Mouse (Mus musculus): ENCODE data around the gene Tubgcp6. TPM values are rescaled to one million over a fixed set of nuclear protein-coding genes. Genes with fewer than 3 reads are reported as not detected.

Tubgcp6 gene
- polyA plus RNA-seq, 1 experiment from 2014 or later, result 10.7 TPM

DNA sequence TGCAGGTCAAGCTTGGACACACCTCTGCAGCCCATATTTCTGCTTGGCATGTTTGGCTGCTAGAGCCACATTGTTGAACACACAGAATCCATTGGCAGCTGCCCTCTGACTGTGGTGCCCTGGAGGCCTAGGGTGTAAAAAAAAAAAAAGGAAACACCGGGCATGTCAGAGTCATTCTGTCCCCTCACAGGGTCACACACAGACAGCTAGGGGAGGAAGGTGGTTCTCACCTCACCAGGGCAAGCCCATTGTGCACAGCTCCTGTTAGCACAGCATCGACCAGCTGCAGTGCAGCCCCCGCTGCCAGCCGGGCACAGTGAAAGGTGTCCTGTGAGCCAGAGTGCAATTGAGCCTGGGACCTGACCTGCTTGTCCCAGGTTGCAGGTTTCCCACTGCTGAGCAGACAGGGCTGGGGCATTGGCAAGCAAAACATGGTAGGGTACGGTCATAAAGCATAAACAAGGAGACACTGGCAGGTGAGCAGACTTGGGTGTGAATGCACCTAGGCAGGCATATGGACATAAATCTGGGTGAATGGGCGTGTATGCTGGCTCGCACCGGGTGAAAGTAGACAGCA lies 4.5 kb upstream of the Tubgcp6 start:
- Histone ChIP-seq H3K27me3 (replicated peaks) (no peaks in the 10 kb centered on the region), H3K4me1 (peaks cover 25% of the 10 kb centered on the region), H3K9ac (peak overlapping the region; percentile 85), H3K4me3 (peak overlapping the region; percentile 78), H3K9me3 (no peaks in the 10 kb centered on the region), H3K27ac (replicated peaks) (no peak overlapping the region), H3K36me3 (peaks cover 29% of the 10 kb centered on the region), H3K4me2 (peak overlapping the region; percentile 92)
- ATAC-seq (ENCODE audit: extremely low read depth, insufficient number of reproducible peaks, low FRiP score, low TSS enrichment), result no peak
- 87% methylated on average over 8 of the region's 8 CpGs for whole genome bisulfite sequencing

GRCm38 (mm10) chr15:89126622-89127021 lies 3.7 kb upstream of the Tubgcp6 start:
- 83% methylated on average over 8 of the region's 8 CpGs for WGBS
- Histone ChIP-seq H3K27ac (replicated peaks) (no peak overlapping the region), H3K27me3 (replicated peaks) (no peaks in the 10 kb centered on the region), H3K4me3 (no peak overlapping the region), H3K9ac (no peak overlapping the region), H3K9me3 (no peaks in the 10 kb centered on the region), H3K4me1 (peaks cover 33% of the 10 kb centered on the region), H3K36me3 (peaks cover 22% of the 10 kb centered on the region), H3K4me2 (no peak overlapping the region)
- ATAC-seq (ENCODE audit: extremely low read depth, insufficient number of reproducible peaks, low FRiP score, low TSS enrichment), result no peak

- Histone ChIP-seq H3K27ac (replicated peaks) (no peak overlapping the region), H3K9ac (no peak overlapping the region), H3K4me2 (no peak overlapping the region), H3K4me1 (peaks cover 46% of the 10 kb centered on the region), H3K36me3 (peaks cover 22% of the 10 kb centered on the region), H3K4me3 (no peak overlapping the region), H3K9me3 (no peaks in the 10 kb centered on the region), H3K27me3 (replicated peaks) (no peaks in the 10 kb centered on the region)
- WGBS, result 88% methylated on average over 9 of the region's 9 CpGs
- no peak for ATAC-seq (ENCODE audit: extremely low read depth, insufficient number of reproducible peaks, low FRiP score, low TSS enrichment)
Observed at GRCm38 (mm10) chr15:89125351-89125750, 2.4 kb upstream of the Tubgcp6 start.

GRCm38 (mm10) chr15:89124312-89124711 lies 1.4 kb upstream of the Tubgcp6 start:
- H3K36me3 ChIP-seq, result peaks cover 29% of the 10 kb centered on the region
- WGBS, result 89% methylated on average over 3 of the region's 3 CpGs
- ATAC-seq (ENCODE audit: extremely low read depth, insufficient number of reproducible peaks, low FRiP score, low TSS enrichment), result no peak
- H3K4me3 ChIP-seq, result no peak overlapping the region
- H3K27me3 ChIP-seq (replicated peaks), result no peaks in the 10 kb centered on the region
- no peaks in the 10 kb centered on the region for H3K9me3 ChIP-seq
- H3K4me2 ChIP-seq, result no peak overlapping the region
- H3K27ac ChIP-seq (replicated peaks), result no peak overlapping the region
- no peak overlapping the region for H3K9ac ChIP-seq
- peaks cover 55% of the 10 kb centered on the region for H3K4me1 ChIP-seq

DNA sequence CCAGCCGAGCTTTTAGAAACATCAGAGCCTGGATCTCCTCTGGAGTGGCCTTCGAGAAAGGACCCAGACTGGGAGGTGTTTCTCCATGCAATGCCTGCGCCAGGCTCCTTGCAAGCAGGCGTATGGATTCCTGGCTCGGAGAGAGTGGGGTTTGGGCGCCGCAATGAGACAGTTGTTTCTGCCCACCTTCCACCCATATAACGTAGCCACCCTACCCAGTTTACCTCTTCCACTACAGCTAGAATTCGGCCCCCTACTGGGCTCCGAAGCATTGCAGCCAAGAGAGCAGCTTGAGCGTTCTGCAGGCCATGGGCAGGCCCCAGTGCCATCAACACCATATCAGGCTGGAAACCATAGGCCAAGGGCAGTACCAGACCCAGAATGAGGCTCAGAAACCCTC lies 683 bp upstream of the Tubgcp6 start:
- peaks cover 36% of the 10 kb centered on the region for H3K36me3 ChIP-seq
- peak overlapping the region; percentile 89 for H3K9ac ChIP-seq
- peak overlapping the region; percentile 71 for H3K27ac ChIP-seq (replicated peaks)
- no peaks in the 10 kb centered on the region for H3K9me3 ChIP-seq
- H3K27me3 ChIP-seq (replicated peaks), result no peaks in the 10 kb centered on the region
- ATAC-seq (ENCODE audit: extremely low read depth, insufficient number of reproducible peaks, low FRiP score, low TSS enrichment), result no peak
- peaks cover 50% of the 10 kb centered on the region for H3K4me1 ChIP-seq
- H3K4me3 ChIP-seq, result peak overlapping the region; percentile 84
- peak overlapping the region; percentile 95 for H3K4me2 ChIP-seq
- WGBS, result 32% methylated on average over 11 of the region's 11 CpGs

- Histone ChIP-seq H3K9me3 (no peaks in the 10 kb centered on the region), H3K36me3 (peaks cover 70% of the 10 kb centered on the region), H3K9ac (no peak overlapping the region), H3K4me3 (no peak overlapping the region), H3K4me1 (peaks cover 30% of the 10 kb centered on the region), H3K27ac (replicated peaks) (no peak overlapping the region), H3K4me2 (no peak overlapping the region), H3K27me3 (replicated peaks) (no peaks in the 10 kb centered on the region)
- no peak for ATAC-seq (ENCODE audit: extremely low read depth, insufficient number of reproducible peaks, low FRiP score, low TSS enrichment)
Observed at GRCm38 (mm10) chr15:89118007-89118406, 4.9 kb downstream of the Tubgcp6 start.

DNA sequence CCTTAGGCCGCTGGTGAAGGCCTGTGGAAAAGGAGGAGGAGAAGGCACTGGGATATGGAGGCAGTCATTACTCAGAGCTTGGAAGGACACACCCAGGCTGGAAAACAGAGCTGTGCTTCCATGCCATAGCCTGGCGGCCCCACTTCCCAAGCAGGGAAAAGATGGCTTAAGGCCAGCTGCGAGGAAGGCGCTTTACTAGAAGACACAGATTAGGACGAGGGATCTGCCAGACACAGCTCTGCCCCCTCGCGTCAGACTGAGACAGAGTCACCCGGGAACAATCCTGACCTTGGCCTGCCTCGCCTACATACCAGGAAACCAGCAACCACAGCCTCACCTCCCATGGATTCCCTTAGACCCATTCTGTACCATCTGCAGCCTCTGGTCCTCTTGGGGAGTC lies 12.8 kb downstream of the Tubgcp6 start:
- Histone ChIP-seq H3K36me3 (peaks cover 95% of the 10 kb centered on the region), H3K27ac (replicated peaks) (no peak overlapping the region), H3K4me1 (no peaks in the 10 kb centered on the region), H3K9ac (no peak overlapping the region), H3K27me3 (replicated peaks) (no peaks in the 10 kb centered on the region), H3K4me2 (no peak overlapping the region), H3K4me3 (no peak overlapping the region), H3K9me3 (no peaks in the 10 kb centered on the region)
- ATAC-seq (ENCODE audit: extremely low read depth, insufficient number of reproducible peaks, low FRiP score, low TSS enrichment), result no peak
- WGBS, result 63% methylated on average over 9 of the region's 9 CpGs

- Histone ChIP-seq H3K9ac (no peak overlapping the region), H3K9me3 (no peaks in the 10 kb centered on the region), H3K36me3 (peaks cover 100% of the 10 kb centered on the region), H3K4me2 (no peak overlapping the region), H3K4me1 (no peaks in the 10 kb centered on the region), H3K4me3 (no peak overlapping the region), H3K27ac (replicated peaks) (no peak overlapping the region), H3K27me3 (replicated peaks) (no peaks in the 10 kb centered on the region)
- no peak for ATAC-seq (ENCODE audit: extremely low read depth, insufficient number of reproducible peaks, low FRiP score, low TSS enrichment)
- WGBS, result 91% methylated on average over 1 of the region's 1 CpGs
Observed at GRCm38 (mm10) chr15:89106976-89107375, 15.9 kb downstream of the Tubgcp6 start.

DNA sequence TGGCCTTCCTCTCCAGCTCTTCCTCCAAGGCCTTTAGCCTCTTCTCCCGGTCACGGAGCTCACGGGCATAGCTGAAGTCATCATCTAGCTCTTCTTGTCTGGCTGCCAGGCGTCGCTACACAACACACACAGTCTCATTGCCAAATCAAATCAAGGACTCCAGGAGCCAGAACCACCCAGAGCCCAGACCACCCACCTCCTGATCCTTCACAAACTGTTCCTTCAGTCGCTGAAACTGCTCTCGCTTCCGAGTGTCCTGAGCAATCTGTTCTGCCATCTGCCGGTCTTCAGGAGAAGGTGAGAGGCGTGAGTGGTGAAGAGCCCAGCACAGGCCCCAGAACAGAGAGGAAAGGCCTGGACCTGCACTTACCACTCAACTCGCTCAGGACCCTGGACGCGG lies 16.8 kb downstream of the Tubgcp6 start:
- Histone ChIP-seq H3K4me2 (no peak overlapping the region), H3K9ac (no peak overlapping the region), H3K9me3 (no peaks in the 10 kb centered on the region), H3K27ac (replicated peaks) (no peak overlapping the region), H3K27me3 (replicated peaks) (no peaks in the 10 kb centered on the region), H3K36me3 (peaks cover 100% of the 10 kb centered on the region), H3K4me1 (no peaks in the 10 kb centered on the region), H3K4me3 (no peak overlapping the region)
- no peak for ATAC-seq (ENCODE audit: extremely low read depth, insufficient number of reproducible peaks, low FRiP score, low TSS enrichment)
- 87% methylated on average over 13 of the region's 13 CpGs for WGBS

GRCm38 (mm10) chr15:89104425-89104824 lies 18.5 kb downstream of the Tubgcp6 start:
- no peak overlapping the region for H3K27ac ChIP-seq (replicated peaks)
- 92% methylated on average over 8 of the region's 8 CpGs for WGBS
- H3K9ac ChIP-seq, result no peak overlapping the region
- no peaks in the 10 kb centered on the region for H3K27me3 ChIP-seq (replicated peaks)
- H3K9me3 ChIP-seq, result no peaks in the 10 kb centered on the region
- ATAC-seq (ENCODE audit: extremely low read depth, insufficient number of reproducible peaks, low FRiP score, low TSS enrichment), result no peak
- H3K36me3 ChIP-seq, result peaks cover 100% of the 10 kb centered on the region
- H3K4me1 ChIP-seq, result no peaks in the 10 kb centered on the region
- H3K4me3 ChIP-seq, result no peak overlapping the region
- H3K4me2 ChIP-seq, result no peak overlapping the region

- no peaks in the 10 kb centered on the region for H3K4me1 ChIP-seq
- H3K9ac ChIP-seq, result no peak overlapping the region
- H3K27me3 ChIP-seq (replicated peaks), result no peaks in the 10 kb centered on the region
- no peak for ATAC-seq (ENCODE audit: extremely low read depth, insufficient number of reproducible peaks, low FRiP score, low TSS enrichment)
- H3K36me3 ChIP-seq, result peaks cover 100% of the 10 kb centered on the region
- 80% methylated on average over 10 of the region's 10 CpGs for WGBS
- H3K27ac ChIP-seq (replicated peaks), result no peak overlapping the region
- H3K9me3 ChIP-seq, result no peaks in the 10 kb centered on the region
- H3K4me3 ChIP-seq, result no peak overlapping the region
- H3K4me2 ChIP-seq, result no peak overlapping the region
Observed at GRCm38 (mm10) chr15:89103921-89104320, 19.0 kb downstream of the Tubgcp6 start.

DNA sequence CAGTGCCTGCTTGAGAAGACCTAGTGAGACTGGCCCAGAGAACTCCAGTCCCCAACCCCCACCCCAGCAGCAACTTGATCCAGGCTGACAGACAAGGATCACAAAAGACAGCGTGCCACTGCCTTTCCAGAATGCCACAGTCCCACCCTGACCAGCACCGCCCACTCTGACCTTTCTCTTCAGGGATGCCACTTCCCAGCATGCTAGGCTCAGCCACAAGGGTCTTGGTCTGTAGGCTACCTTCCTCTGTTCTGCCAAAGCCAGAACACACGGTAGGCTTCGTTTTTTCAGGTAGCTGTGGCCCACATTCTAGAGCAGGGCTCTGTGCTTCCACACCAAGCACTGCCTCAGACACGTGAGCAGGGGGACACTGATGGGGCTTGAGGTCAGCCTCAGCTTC lies 20.3 kb downstream of the Tubgcp6 start:
- H3K4me3 ChIP-seq, result no peak overlapping the region
- no peak overlapping the region for H3K4me2 ChIP-seq
- H3K36me3 ChIP-seq, result peaks cover 100% of the 10 kb centered on the region
- 78% methylated on average over 5 of the region's 5 CpGs for WGBS
- no peaks in the 10 kb centered on the region for H3K27me3 ChIP-seq (replicated peaks)
- no peak for ATAC-seq (ENCODE audit: extremely low read depth, insufficient number of reproducible peaks, low FRiP score, low TSS enrichment)
- H3K27ac ChIP-seq (replicated peaks), result no peak overlapping the region
- H3K4me1 ChIP-seq, result no peaks in the 10 kb centered on the region
- no peaks in the 10 kb centered on the region for H3K9me3 ChIP-seq
- H3K9ac ChIP-seq, result no peak overlapping the region
